Mouse (Mus musculus) neural tube, embryonic 14.5 days (tissue): ENCODE measurements around the gene Olfr572. TPM values are rescaled to one million over a fixed set of nuclear protein-coding genes. Genes with fewer than 3 reads are reported as not detected.

Experiments
- ATAC-seq: fragments of 200-750 bp; cut with Nextera tagmentation; 2 replicates; pipeline ENCODE4 v1.8.0; 2017; ENCODE audit warnings: low read depth, mild to moderate bottlenecking, moderate TSS enrichment, moderate library complexity
- H3K27ac ChIP-seq: fragments of 300-500 bp; sonication (generic); 2 replicates; pipeline ENCODE4 v1.5.1; 2014; ENCODE audit warnings: low read depth, mild to moderate bottlenecking, control low read depth, low read length, moderate library complexity, mixed read lengths
- H3K27me3 ChIP-seq: fragments of 300-500 bp; sonication (generic); 2 replicates; pipeline ENCODE4 v1.6.1; 2014; ENCODE audit warnings: low read length; ENCODE audit not compliant: control insufficient read depth, insufficient read depth
- H3K36me3 ChIP-seq: fragments of 300-500 bp; sonication (generic); 2 replicates; pipeline ENCODE4 v1.6.1; 2014; ENCODE audit warnings: low read length, mixed read lengths; ENCODE audit not compliant: control insufficient read depth, insufficient read depth
- H3K4me1 ChIP-seq: fragments of 300-500 bp; sonication (generic); 2 replicates; pipeline ENCODE4 v1.6.1; 2014; ENCODE audit warnings: low read length; ENCODE audit not compliant: control insufficient read depth, insufficient read depth
- H3K4me2 ChIP-seq: fragments of 300-500 bp; sonication (generic); 2 replicates; pipeline ENCODE4 v1.6.1; 2014; ENCODE audit warnings: mild to moderate bottlenecking, low read depth, low read length, control low read depth
- H3K4me3 ChIP-seq: fragments of 300-500 bp; sonication (generic); 2 replicates; pipeline ENCODE4 v1.5.1; 2014; ENCODE audit warnings: low read depth, low read length, control low read depth, mixed read lengths
- H3K9ac ChIP-seq: fragments of 300-500 bp; sonication (generic); replicated peaks from 2 replicates; pipeline ENCODE4 v1.6.1; 2014; ENCODE audit warnings: low read depth, mild to moderate bottlenecking, control low read depth, low read length, mixed read lengths
- H3K9me3 ChIP-seq: fragments of 300-500 bp; sonication (generic); 2 replicates; pipeline ENCODE4 v1.6.1; 2016; ENCODE audit warnings: low read length; ENCODE audit not compliant: control insufficient read depth
- WGBS: fragments of 180-500 bp; shearing (Covaris S2); extraction: QIAGEN DNeasy Blood & Tissue Kit; methylation state at CpG from one replicate; pipeline ENCODE4 v1.1.7; 2014; 5-methylcytosine and 5-hydroxymethylcytosine counted together
- polyA plus RNA-seq: library from polyadenylated mRNA; unstranded; fragments of >200 nt; fragmentation: Nextera tagmentation; extraction: Ambion mirVana; gene quantifications from 2 replicates; pipeline ENCODE4 v1.2.1, GENCODE M21; 2014

The Olfr572 gene
- polyA plus RNA-seq, 1 experiment from 2014 or later = not detected

DNA sequence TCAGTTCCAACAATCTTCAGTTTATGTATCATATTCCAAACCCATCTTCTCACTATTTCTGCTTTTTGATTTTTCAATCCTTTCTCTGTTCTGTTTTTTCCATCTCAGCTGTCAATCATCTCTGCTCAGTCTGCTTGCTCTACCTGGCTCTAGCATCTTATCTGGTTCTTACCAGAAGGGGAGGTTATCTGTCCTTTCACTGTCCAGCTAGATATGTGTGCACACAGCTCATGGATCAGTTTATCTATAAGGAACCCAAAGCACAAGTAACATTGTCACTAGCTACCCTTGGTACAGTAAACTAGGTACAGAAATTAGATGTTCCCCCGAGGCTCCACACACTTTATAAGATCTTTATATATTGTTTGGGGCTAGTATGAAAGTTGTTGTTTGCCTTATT is 19.2 kb downstream of the Olfr572 start:
- no peak overlapping the region for H3K4me3 ChIP-seq
- no peak overlapping the region for H3K27ac ChIP-seq
- no peak overlapping the region for H3K9ac ChIP-seq
- WGBS = 92% methylated on average over 1 of the region's 1 CpGs
- no peaks in the 10 kb centered on the region for H3K36me3 ChIP-seq
- H3K4me1 ChIP-seq = no peaks in the 10 kb centered on the region
- H3K4me2 ChIP-seq = no peak overlapping the region
- no peak for ATAC-seq
- H3K9me3 ChIP-seq = no peaks in the 10 kb centered on the region
- no peaks in the 10 kb centered on the region for H3K27me3 ChIP-seq

DNA sequence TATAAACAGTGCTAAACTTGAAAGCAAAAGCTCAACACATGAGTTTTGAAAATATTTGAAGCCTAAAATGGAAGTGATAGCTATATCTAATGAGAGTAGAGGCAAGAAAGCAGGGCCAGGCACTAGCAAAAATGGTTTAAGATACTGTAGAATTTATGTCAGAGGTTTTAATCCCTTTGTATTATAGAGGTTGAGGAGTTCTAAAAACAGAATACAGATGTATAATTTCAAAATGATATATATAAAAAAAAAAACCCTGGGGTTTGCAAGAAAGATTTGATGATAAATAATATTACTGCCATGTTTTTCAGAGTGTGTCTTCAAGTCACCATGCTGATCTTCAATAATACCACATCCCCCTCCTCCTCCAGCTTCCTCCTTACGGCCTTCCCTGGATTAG is 24.0 kb downstream of the Olfr572 start, which contains the start of gene Olfr574:
TSS of gene Olfr574 (plus strand) at position 301 of the 400 bp plus-strand sequence.
- Histone ChIP-seq H3K9me3 (no peaks in the 10 kb centered on the region), H3K36me3 (no peaks in the 10 kb centered on the region), H3K27ac (no peak within 1 kb of the TSS), H3K27me3 (no peaks in the 10 kb centered on the region), H3K4me2 (no peak within 1 kb of the TSS), H3K4me1 (no peaks in the 10 kb centered on the region), H3K4me3 (no peak within 1 kb of the TSS), H3K9ac (no peak within 1 kb of the TSS)
- ATAC-seq = no peak
- 100% methylated on average over 1 of the region's 1 CpGs for WGBS

DNA sequence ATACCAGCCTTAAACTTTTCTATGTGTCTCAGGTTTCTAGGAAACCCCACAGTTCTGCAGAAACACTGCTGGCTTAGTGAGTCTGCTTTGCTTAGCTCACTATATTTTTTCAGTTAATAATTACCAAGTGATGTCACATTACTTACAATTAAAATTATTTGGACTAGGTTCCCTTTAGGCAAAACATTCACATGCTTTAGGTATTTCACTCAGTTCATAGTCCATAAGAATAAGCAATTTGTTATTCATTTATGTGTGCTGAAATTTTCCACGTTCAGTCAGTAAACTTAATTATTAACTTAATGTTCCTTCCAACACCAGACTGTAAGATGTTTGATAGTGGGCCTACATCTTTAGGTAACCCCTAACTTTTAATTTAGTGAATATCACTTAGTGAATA is 26.5 kb downstream of the Olfr572 start:
- no peak overlapping the region for H3K4me3 ChIP-seq
- H3K36me3 ChIP-seq = no peaks in the 10 kb centered on the region
- no peak overlapping the region for H3K27ac ChIP-seq
- WGBS = 69% methylated on average over 1 of the region's 1 CpGs
- no peaks in the 10 kb centered on the region for H3K27me3 ChIP-seq
- H3K4me2 ChIP-seq = no peak overlapping the region
- no peak overlapping the region for H3K9ac ChIP-seq
- H3K9me3 ChIP-seq = no peaks in the 10 kb centered on the region
- H3K4me1 ChIP-seq = no peaks in the 10 kb centered on the region
- no peak for ATAC-seq

DNA sequence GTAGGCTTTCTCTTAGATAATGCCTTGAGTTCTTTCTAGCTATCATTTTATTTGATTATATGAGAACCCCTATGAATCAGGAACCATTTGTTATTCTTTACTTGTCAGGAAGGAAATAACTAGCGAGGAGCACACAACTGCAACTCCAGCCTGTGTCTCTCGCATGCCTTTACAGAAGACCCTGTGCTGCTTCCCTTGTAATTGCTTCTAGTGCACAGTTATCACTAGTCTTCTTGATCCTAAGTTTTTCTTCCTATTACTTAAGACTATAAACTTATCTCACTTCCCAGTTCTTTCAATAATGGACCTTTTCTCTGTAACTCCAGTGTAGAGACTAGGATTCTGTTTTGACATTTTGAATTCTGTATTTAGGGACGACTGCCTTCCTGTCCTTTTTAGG is 33.9 kb downstream of the Olfr572 start:
- Histone ChIP-seq H3K9ac (no peak overlapping the region), H3K36me3 (no peaks in the 10 kb centered on the region), H3K4me1 (no peaks in the 10 kb centered on the region), H3K27ac (no peak overlapping the region), H3K4me3 (no peak overlapping the region), H3K27me3 (no peaks in the 10 kb centered on the region), H3K9me3 (no peaks in the 10 kb centered on the region), H3K4me2 (no peak overlapping the region)
- 81% methylated on average over 3 of the region's 3 CpGs for WGBS
- ATAC-seq = no peak

DNA sequence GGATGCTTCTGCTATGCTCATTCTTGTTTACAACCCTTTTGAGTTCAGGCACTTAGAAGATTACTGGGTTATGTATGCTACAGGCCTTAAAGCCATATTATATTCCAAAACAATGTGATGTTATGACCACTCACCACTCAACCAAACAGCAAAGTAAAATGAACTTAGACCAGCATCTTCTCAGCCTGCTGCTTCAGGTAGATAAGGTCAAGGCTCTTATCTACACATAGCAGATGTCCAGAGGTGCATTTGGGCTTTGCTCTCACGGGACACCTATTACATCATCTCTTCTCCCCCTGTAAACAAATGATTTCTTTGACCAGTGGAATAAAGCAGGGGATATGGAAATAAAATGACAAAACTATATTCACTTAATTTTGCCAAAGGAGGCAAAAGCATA is 34.4 kb downstream of the Olfr572 start, which contains the start of gene Olfr575:
TSS of gene Olfr575 (minus strand) at position 183 of the 400 bp plus-strand sequence.
- Histone ChIP-seq H3K27ac (no peak within 1 kb of the TSS), H3K4me3 (no peak within 1 kb of the TSS), H3K27me3 (no peaks in the 10 kb centered on the region), H3K4me1 (no peaks in the 10 kb centered on the region), H3K9ac (no peak within 1 kb of the TSS), H3K9me3 (no peaks in the 10 kb centered on the region), H3K36me3 (no peaks in the 10 kb centered on the region), H3K4me2 (no peak within 1 kb of the TSS)
- 72% methylated on average over 1 of the region's 1 CpGs for WGBS
- no peak for ATAC-seq

DNA sequence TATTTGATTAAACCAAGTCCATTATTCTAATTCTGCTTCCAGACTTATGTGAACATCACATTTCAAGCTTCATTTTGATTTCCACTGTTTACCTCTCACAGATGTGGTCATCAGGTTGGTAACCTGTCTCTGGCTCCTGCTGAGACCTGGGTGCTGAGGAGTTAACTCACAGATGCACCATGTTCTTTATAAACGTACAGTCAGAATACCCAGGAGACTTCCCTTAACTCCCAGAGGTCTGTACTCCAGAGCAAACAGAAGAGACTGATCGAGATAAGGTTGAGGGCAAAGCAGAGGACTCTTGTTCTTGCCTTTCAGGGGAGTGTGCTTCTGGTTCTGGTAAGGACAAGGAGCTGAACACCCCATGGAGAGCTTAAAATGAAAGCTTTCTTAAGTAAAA is 38.2 kb downstream of the Olfr572 start, which contains the start of gene Olfr576:
TSS of gene Olfr576 (plus strand) at position 301 of the 400 bp plus-strand sequence.
- Histone ChIP-seq H3K36me3 (no peaks in the 10 kb centered on the region), H3K4me1 (no peaks in the 10 kb centered on the region), H3K4me3 (no peak within 1 kb of the TSS), H3K9ac (no peak within 1 kb of the TSS), H3K4me2 (no peak within 1 kb of the TSS), H3K27ac (no peak within 1 kb of the TSS), H3K27me3 (no peaks in the 10 kb centered on the region), H3K9me3 (no peaks in the 10 kb centered on the region)
- WGBS = 62% methylated on average over 2 of the region's 2 CpGs
- no peak for ATAC-seq

DNA sequence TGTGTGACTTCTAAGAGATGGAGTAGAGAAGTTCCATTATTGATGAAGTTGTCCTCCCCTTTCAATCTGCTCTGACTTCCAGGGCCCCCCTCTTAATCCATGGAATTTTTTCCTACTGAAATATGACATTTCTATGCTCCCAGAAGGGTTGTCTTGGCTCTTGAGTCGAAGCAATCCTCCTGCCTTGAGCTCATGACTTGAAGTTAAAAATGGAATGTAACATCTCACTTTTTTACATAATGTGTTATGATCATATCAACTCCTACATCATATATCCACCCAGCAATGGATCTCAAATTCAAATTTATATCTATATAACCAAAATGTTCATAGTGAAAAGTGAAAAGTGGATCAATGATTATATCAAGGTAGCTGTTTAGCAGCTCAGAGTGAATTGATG is 50.2 kb downstream of the Olfr572 start:
- Histone ChIP-seq H3K9me3 (no peaks in the 10 kb centered on the region), H3K4me1 (no peaks in the 10 kb centered on the region), H3K4me2 (no peak overlapping the region), H3K9ac (no peak overlapping the region), H3K27me3 (no peaks in the 10 kb centered on the region), H3K27ac (no peak overlapping the region), H3K4me3 (no peak overlapping the region), H3K36me3 (no peaks in the 10 kb centered on the region)
- WGBS = 53% methylated on average over 1 of the region's 1 CpGs
- ATAC-seq = no peak

DNA sequence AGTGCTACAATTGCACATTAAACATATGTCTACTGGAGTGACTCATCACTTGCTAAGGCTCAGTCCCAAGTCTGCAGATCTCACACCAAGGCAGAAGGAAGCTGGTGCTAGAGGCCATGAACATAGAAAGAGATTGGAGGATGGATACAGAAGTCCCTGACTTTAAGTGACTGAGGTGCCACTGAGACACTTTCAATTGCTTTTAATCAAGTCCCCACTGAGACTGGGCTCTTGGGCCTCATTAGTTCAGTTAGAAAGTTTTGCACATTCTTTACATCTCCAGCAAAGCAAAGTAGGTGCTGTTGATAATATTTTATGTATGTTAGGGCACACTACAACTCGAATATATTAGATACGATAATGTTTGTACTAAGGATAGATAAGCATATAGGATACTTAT is 51.6 kb downstream of the Olfr572 start, which contains the start of gene Olfr577:
TSS of gene Olfr577 (minus strand) at position 101 of the 400 bp plus-strand sequence.
- Histone ChIP-seq H3K4me1 (no peaks in the 10 kb centered on the region), H3K27me3 (no peaks in the 10 kb centered on the region), H3K9ac (no peak within 1 kb of the TSS), H3K9me3 (no peaks in the 10 kb centered on the region), H3K27ac (no peak within 1 kb of the TSS), H3K4me3 (no peak within 1 kb of the TSS), H3K36me3 (no peaks in the 10 kb centered on the region), H3K4me2 (no peak within 1 kb of the TSS)
- no peak for ATAC-seq
- WGBS = 90% methylated on average over 2 of the region's 2 CpGs
